Mouse (Mus musculus): ENCODE data around the gene Slc39a5.

DNA sequence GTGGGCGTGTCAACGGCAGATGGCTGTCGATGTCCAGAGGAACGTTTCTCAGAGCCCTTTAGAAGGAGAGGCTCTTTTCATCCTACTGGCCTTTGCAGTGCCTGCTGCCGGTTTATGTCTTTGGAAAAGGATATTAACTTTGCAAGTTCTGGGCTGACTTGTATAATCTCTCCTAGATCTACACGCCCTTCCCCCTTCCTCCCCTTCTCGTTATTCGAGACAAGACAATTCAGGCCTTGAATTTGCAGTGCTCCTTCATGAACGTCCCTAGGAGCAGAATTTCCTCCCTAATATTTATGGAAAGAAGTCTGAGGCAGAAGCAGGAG is 31.8 kb downstream of the Slc39a5 start:
- TF ChIP-seq CTCF (IDR thresholded peaks at IDR 0.05; ENCODE audit: low read depth) (no peak), EP300 (IDR thresholded peaks at IDR 0.05; ENCODE audit: low read depth) (no peak)

Measured in heart, postnatal 0 days (tissue).